Mouse (Mus musculus) kidney, embryonic 14.5 days (tissue): ENCODE data around the gene Txndc9. TPM values are rescaled to one million over a fixed set of nuclear protein-coding genes. Genes with fewer than 3 reads are reported as not detected.

Source experiments
- ATAC-seq: fragments of 200-750 bp; cut with Nextera tagmentation; 2 replicates; pipeline ENCODE4 v1.8.0; 2017; ENCODE audit warnings: moderate number of reproducible peaks, mild to moderate bottlenecking, moderate TSS enrichment, moderate library complexity; ENCODE audit not compliant: low FRiP score, low TSS enrichment
- H3K27ac ChIP-seq: fragments of 300-500 bp; sonication (generic); 2 replicates; pipeline ENCODE4 v1.5.1; 2014; ENCODE audit warnings: low read depth, mild to moderate bottlenecking, low read length, moderate library complexity, mixed read lengths
- H3K27me3 ChIP-seq: fragments of 300-500 bp; sonication (generic); 2 replicates; pipeline ENCODE4 v1.6.1; 2014; ENCODE audit warnings: mild to moderate bottlenecking, low read length; ENCODE audit not compliant: control insufficient read depth, insufficient read depth
- H3K36me3 ChIP-seq: fragments of 300-500 bp; sonication (generic); 2 replicates; pipeline ENCODE4 v1.6.1; 2014; ENCODE audit warnings: low read length, mixed read lengths; ENCODE audit not compliant: control insufficient read depth, insufficient read depth
- H3K4me1 ChIP-seq: fragments of 300-500 bp; sonication (generic); 2 replicates; pipeline ENCODE4 v1.6.1; 2014; ENCODE audit warnings: low read length, mixed read lengths; ENCODE audit not compliant: control insufficient read depth, insufficient read depth
- H3K4me2 ChIP-seq: fragments of 300-500 bp; sonication (generic); replicated peaks from 2 replicates; pipeline ENCODE4 v1.6.1; 2014; ENCODE audit warnings: low read depth, mild to moderate bottlenecking, low read length
- H3K4me3 ChIP-seq: fragments of 300-500 bp; sonication (generic); 2 replicates; pipeline ENCODE4 v1.5.1; 2014; ENCODE audit warnings: mild to moderate bottlenecking, low read length
- H3K9ac ChIP-seq: fragments of 300-500 bp; sonication (generic); 2 replicates; pipeline ENCODE4 v1.6.1; 2014; ENCODE audit warnings: low read depth, mild to moderate bottlenecking, low read length, moderate library complexity
- H3K9me3 ChIP-seq: fragments of 300-500 bp; sonication (generic); 2 replicates; pipeline ENCODE4 v1.6.1; 2016; ENCODE audit warnings: low read length; ENCODE audit not compliant: control insufficient read depth
- WGBS: fragments of 180-500 bp; shearing (Covaris S2); extraction: QIAGEN DNeasy Blood & Tissue Kit; methylation state at CpG from one replicate; pipeline ENCODE4 v1.1.7; 2014; 5-methylcytosine and 5-hydroxymethylcytosine counted together
- polyA plus RNA-seq: library from polyadenylated mRNA; unstranded; fragments of >200 nt; fragmentation: Nextera tagmentation; extraction: Ambion mirVana; gene quantifications from 2 replicates; pipeline ENCODE4 v1.2.1, GENCODE M21; 2014

Txndc9 gene
- polyA plus RNA-seq, 1 experiment from 2014 or later: 132 TPM

- no peaks in the 10 kb centered on the region for H3K9me3 ChIP-seq
- no peaks in the 10 kb centered on the region for H3K27me3 ChIP-seq
- H3K4me3 ChIP-seq: no peak overlapping the region
- H3K4me1 ChIP-seq: no peaks in the 10 kb centered on the region
- no peak for ATAC-seq
- H3K27ac ChIP-seq: no peak overlapping the region
- no peak overlapping the region for H3K4me2 ChIP-seq
- no peak overlapping the region for H3K9ac ChIP-seq
- H3K36me3 ChIP-seq: no peaks in the 10 kb centered on the region
- 72% methylated on average over 2 of the region's 2 CpGs for WGBS
Measured at GRCm38 (mm10) chr1:37958516-37958915, 39.2 kb downstream of the Txndc9 start.

- ATAC-seq: no peak
- H3K36me3 ChIP-seq: no peaks in the 10 kb centered on the region
- no peaks in the 10 kb centered on the region for H3K4me1 ChIP-seq
- no peak within 1 kb of the TSS for H3K27ac ChIP-seq
- no peaks in the 10 kb centered on the region for H3K27me3 ChIP-seq
- H3K9me3 ChIP-seq: no peaks in the 10 kb centered on the region
- H3K4me3 ChIP-seq: no peak within 1 kb of the TSS
- H3K4me2 ChIP-seq: no peak within 1 kb of the TSS
- H3K9ac ChIP-seq: no peak within 1 kb of the TSS
- WGBS: 90% methylated on average over 5 of the region's 5 CpGs
Measured at GRCm38 (mm10) chr1:37957659-37958058, 40.0 kb downstream of the Txndc9 start, which contains the start of gene Lyg1. Gene Lyg1 (minus strand): TSS chr1:37957759.

- H3K9me3 ChIP-seq: no peaks in the 10 kb centered on the region
- H3K27me3 ChIP-seq: no peaks in the 10 kb centered on the region
- ATAC-seq: no peak
- no peak overlapping the region for H3K4me3 ChIP-seq
- H3K9ac ChIP-seq: no peak overlapping the region
- H3K4me2 ChIP-seq: no peak overlapping the region
- WGBS: 24% methylated on average over 3 of the region's 3 CpGs
- H3K4me1 ChIP-seq: no peaks in the 10 kb centered on the region
- no peak overlapping the region for H3K27ac ChIP-seq
- no peaks in the 10 kb centered on the region for H3K36me3 ChIP-seq
Measured at GRCm38 (mm10) chr1:37956690-37957431, 40.8 kb downstream of the Txndc9 start.

GRCm38 (mm10) chr1:37955251-37955650 is 42.4 kb downstream of the Txndc9 start:
- no peaks in the 10 kb centered on the region for H3K27me3 ChIP-seq
- no peaks in the 10 kb centered on the region for H3K4me1 ChIP-seq
- H3K9me3 ChIP-seq: no peaks in the 10 kb centered on the region
- H3K36me3 ChIP-seq: no peaks in the 10 kb centered on the region
- no peak overlapping the region for H3K4me3 ChIP-seq
- no peak overlapping the region for H3K27ac ChIP-seq
- 91% methylated on average over 2 of the region's 2 CpGs for WGBS
- no peak overlapping the region for H3K4me2 ChIP-seq
- ATAC-seq: no peak
- H3K9ac ChIP-seq: no peak overlapping the region

GRCm38 (mm10) chr1:37954786-37955185 is 42.9 kb downstream of the Txndc9 start:
- no peak overlapping the region for H3K4me2 ChIP-seq

GRCm38 (mm10) chr1:37948906-37949305 is 48.8 kb downstream of the Txndc9 start:
- H3K27me3 ChIP-seq: no peaks in the 10 kb centered on the region
- no peaks in the 10 kb centered on the region for H3K4me1 ChIP-seq
- 79% methylated on average over 2 of the region's 2 CpGs for WGBS
- H3K4me3 ChIP-seq: no peak overlapping the region
- no peaks in the 10 kb centered on the region for H3K9me3 ChIP-seq
- H3K27ac ChIP-seq: no peak overlapping the region
- H3K9ac ChIP-seq: no peak overlapping the region
- no peak for ATAC-seq
- H3K4me2 ChIP-seq: no peak overlapping the region
- H3K36me3 ChIP-seq: no peaks in the 10 kb centered on the region

More at GRCm38 (mm10) chr1:37954786-37955185, 42.9 kb downstream of the Txndc9 start:
- 84% methylated on average over 7 of the region's 7 CpGs for WGBS
- Histone ChIP-seq H3K36me3 (no peaks in the 10 kb centered on the region), H3K27ac (no peak overlapping the region), H3K9me3 (no peaks in the 10 kb centered on the region), H3K4me3 (no peak overlapping the region), H3K9ac (no peak overlapping the region), H3K4me1 (no peaks in the 10 kb centered on the region), H3K27me3 (no peaks in the 10 kb centered on the region)
- no peak for ATAC-seq

Other genes with a start within 250 kb of the Txndc9 start
- 5.0 and 7.4 TPM in 2 replicates for gene Tsga10, start 131.5 kb downstream of the Txndc9 start, polyA plus RNA-seq
- gene Lipt1, start 126.2 kb downstream of the Txndc9 start, polyA plus RNA-seq: 10.0 and 11.0 TPM in 2 replicates
- 27.6 and 36.0 TPM in 2 replicates for gene Mitd1, start 107.5 kb downstream of the Txndc9 start, polyA plus RNA-seq
- 269 and 340 TPM in 2 replicates for gene Mrpl30, start 107.4 kb downstream of the Txndc9 start, polyA plus RNA-seq
- gene Lyg2, start 81.4 kb downstream of the Txndc9 start, polyA plus RNA-seq: not detected in 2 replicates
- not detected in 2 replicates for gene Lyg1, start 40.1 kb downstream of the Txndc9 start, polyA plus RNA-seq
- 29.9 and 38.4 TPM in 2 replicates for gene Eif5b, start 117 bp upstream of the Txndc9 start, polyA plus RNA-seq
- 28.5 and 35.5 TPM in 2 replicates for gene Rev1, start 131.9 kb upstream of the Txndc9 start, polyA plus RNA-seq